Mouse (Mus musculus) stomach, postnatal 0 days (tissue): ENCODE measurements around the gene Spag16.

Source experiments
- CTCF ChIP-seq: IDR thresholded peaks from 2 replicates; pipeline ENCODE4 v1.5.1; 2016; ENCODE audit warnings: antibody characterized with exemption, low read depth, mild to moderate bottlenecking, moderate library complexity
- EP300 ChIP-seq: optimal IDR thresholded peaks from 2 replicates; pipeline ENCODE3; 2016; ENCODE audit warnings: antibody characterized with exemption

DNA sequence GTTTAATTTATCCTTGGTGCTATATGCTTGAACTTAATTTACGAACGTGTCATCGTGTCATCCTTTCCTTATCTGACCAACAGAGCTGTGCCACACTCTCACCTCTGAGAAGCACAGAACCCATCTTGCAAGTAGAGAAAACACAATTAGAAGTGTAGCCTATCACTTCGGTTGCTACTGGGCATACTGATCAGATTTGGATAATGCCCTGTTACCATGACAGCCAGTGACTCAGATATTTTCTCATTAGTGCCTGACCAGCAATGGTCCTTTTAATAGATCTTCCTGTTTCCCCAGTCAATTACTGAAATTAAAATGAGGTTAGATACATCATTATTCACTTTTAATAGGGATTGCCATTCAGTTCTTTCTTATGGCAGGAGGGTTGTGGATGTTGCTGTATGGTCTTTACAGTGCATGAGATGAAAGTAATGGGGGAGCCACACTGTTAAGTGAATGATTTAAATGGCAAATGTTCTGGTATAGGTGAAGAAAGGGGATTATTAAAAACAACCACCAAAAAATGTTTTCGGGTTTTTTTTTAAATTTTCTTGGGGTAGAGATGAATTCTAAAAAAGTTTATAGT lies 439.2 kb downstream of the Spag16 start:
- no peak for TF ChIP-seq CTCF
- TF ChIP-seq EP300, result no peak
